Mouse (Mus musculus) lung, embryonic 16.5 days (tissue): ENCODE measurements around the gene Cdc42bpa. TPM values are rescaled to one million over a fixed set of nuclear protein-coding genes. Genes with fewer than 3 reads are reported as not detected.
A peak's percentile ranks its signal among the peaks of the same experiment; 100 is the strongest.

Source experiments
- ATAC-seq: fragments of 200-750 bp; cut with Nextera tagmentation; 2 replicates; pipeline ENCODE4 v1.8.0; 2017; ENCODE audit warnings: low read depth, mild to moderate bottlenecking, moderate library complexity
- H3K27ac ChIP-seq: fragments of 300-500 bp; sonication (generic); 2 replicates; pipeline ENCODE4 v1.5.1; 2014; ENCODE audit warnings: mild to moderate bottlenecking, control low read depth, low read length
- H3K27me3 ChIP-seq: fragments of 300-500 bp; sonication (generic); 2 replicates; pipeline ENCODE4 v1.6.1; 2014; ENCODE audit warnings: low read depth, low read length, mixed read lengths; ENCODE audit not compliant: control insufficient read depth, insufficient read depth
- H3K36me3 ChIP-seq: fragments of 300-500 bp; sonication (generic); 2 replicates; pipeline ENCODE4 v1.6.1; 2014; ENCODE audit warnings: low read length; ENCODE audit not compliant: control insufficient read depth, insufficient read depth
- H3K4me1 ChIP-seq: fragments of 300-500 bp; sonication (generic); replicated peaks from 2 replicates; pipeline ENCODE4 v1.6.1; 2014; ENCODE audit warnings: low read length, mixed read lengths; ENCODE audit not compliant: control insufficient read depth, insufficient read depth
- H3K4me2 ChIP-seq: fragments of 300-500 bp; sonication (generic); 2 replicates; pipeline ENCODE4 v1.6.1; 2014; ENCODE audit warnings: low read depth, low read length, control low read depth
- H3K4me3 ChIP-seq: fragments of 300-500 bp; sonication (generic); 2 replicates; pipeline ENCODE4 v1.5.1; 2014; ENCODE audit warnings: mild to moderate bottlenecking, low read length, control low read depth
- H3K9ac ChIP-seq: fragments of 300-500 bp; sonication (generic); 2 replicates; pipeline ENCODE4 v1.6.1; 2014; ENCODE audit warnings: low read length, control low read depth
- H3K9me3 ChIP-seq: fragments of 300-500 bp; sonication (generic); 2 replicates; pipeline ENCODE4 v1.6.1; 2016; ENCODE audit warnings: low read length; ENCODE audit not compliant: control insufficient read depth
- WGBS: fragments of 180-500 bp; shearing (Covaris S2); extraction: QIAGEN DNeasy Blood & Tissue Kit; methylation state at CpG from one replicate; pipeline ENCODE4 v1.1.7; 2014; 5-methylcytosine and 5-hydroxymethylcytosine counted together
- polyA plus RNA-seq: library from polyadenylated mRNA; unstranded; fragments of >200 nt; fragmentation: Nextera tagmentation; extraction: Ambion mirVana; gene quantifications from 2 replicates; pipeline ENCODE4 v1.2.1, GENCODE M21; 2015

The Cdc42bpa gene
- polyA plus RNA-seq, 1 experiment from 2014 or later: 13.7 TPM

- Histone ChIP-seq H3K9me3 (no peaks in the 10 kb centered on the region), H3K4me1 (no peaks in the 10 kb centered on the region), H3K4me2 (no peak overlapping the region), H3K27me3 (no peaks in the 10 kb centered on the region), H3K4me3 (no peak overlapping the region), H3K36me3 (peaks cover 4% of the 10 kb centered on the region), H3K9ac (no peak overlapping the region), H3K27ac (no peak overlapping the region)
- peak; percentile 45; the same call in 1 of the 2 replicates for ATAC-seq
- WGBS: 62% methylated on average over 2 of the region's 2 CpGs
Observed at GRCm38 (mm10) chr1:180044160-180044559, 83.9 kb downstream of the Cdc42bpa start.

- Histone ChIP-seq H3K9ac (no peak overlapping the region), H3K4me3 (no peak overlapping the region), H3K27ac (no peak overlapping the region), H3K27me3 (no peaks in the 10 kb centered on the region), H3K4me1 (no peaks in the 10 kb centered on the region), H3K36me3 (peaks cover 4% of the 10 kb centered on the region), H3K4me2 (no peak overlapping the region), H3K9me3 (no peaks in the 10 kb centered on the region)
- ATAC-seq: no peak
Observed at GRCm38 (mm10) chr1:180045172-180045571, 84.9 kb downstream of the Cdc42bpa start.

GRCm38 (mm10) chr1:180089176-180089575, 128.9 kb downstream of the Cdc42bpa start:
- ATAC-seq: no peak
- WGBS: 88% methylated on average over 1 of the region's 1 CpGs
- Histone ChIP-seq H3K27ac (no peak overlapping the region), H3K4me2 (no peak overlapping the region), H3K9ac (no peak overlapping the region), H3K4me3 (no peak overlapping the region), H3K27me3 (no peaks in the 10 kb centered on the region), H3K36me3 (peaks cover 2% of the 10 kb centered on the region; the same call in 1 of the 2 replicates), H3K9me3 (no peaks in the 10 kb centered on the region), H3K4me1 (no peaks in the 10 kb centered on the region)

- H3K9me3 ChIP-seq: no peaks in the 10 kb centered on the region
- no peak overlapping the region for H3K4me3 ChIP-seq
- 96% methylated on average over 5 of the region's 5 CpGs for WGBS
- H3K9ac ChIP-seq: no peak overlapping the region
- peaks cover 4% of the 10 kb centered on the region for H3K36me3 ChIP-seq
- no peak overlapping the region for H3K27ac ChIP-seq
- no peaks in the 10 kb centered on the region for H3K4me1 ChIP-seq
- no peak for ATAC-seq
- H3K27me3 ChIP-seq: no peaks in the 10 kb centered on the region
- no peak overlapping the region for H3K4me2 ChIP-seq
Observed at GRCm38 (mm10) chr1:180098426-180098825, 138.2 kb downstream of the Cdc42bpa start.

GRCm38 (mm10) chr1:180104567-180104966, 144.3 kb downstream of the Cdc42bpa start:
- H3K4me1 ChIP-seq: no peaks in the 10 kb centered on the region
- H3K4me3 ChIP-seq: no peak overlapping the region
- H3K4me2 ChIP-seq: no peak overlapping the region
- H3K36me3 ChIP-seq: no peaks in the 10 kb centered on the region
- H3K9me3 ChIP-seq: no peaks in the 10 kb centered on the region
- ATAC-seq: no peak
- no peak overlapping the region for H3K27ac ChIP-seq
- no peaks in the 10 kb centered on the region for H3K27me3 ChIP-seq
- no peak overlapping the region for H3K9ac ChIP-seq
- WGBS: 59% methylated on average over 3 of the region's 3 CpGs

- Histone ChIP-seq H3K27me3 (no peaks in the 10 kb centered on the region), H3K9me3 (no peaks in the 10 kb centered on the region), H3K4me2 (no peak overlapping the region), H3K4me1 (no peaks in the 10 kb centered on the region), H3K9ac (no peak overlapping the region), H3K36me3 (peaks cover 2% of the 10 kb centered on the region; the same call in 1 of the 2 replicates), H3K4me3 (no peak overlapping the region), H3K27ac (no peak overlapping the region)
- 57% methylated on average over 5 of the region's 5 CpGs for WGBS
- ATAC-seq: no peak
Observed at GRCm38 (mm10) chr1:180109050-180109449, 148.8 kb downstream of the Cdc42bpa start.

GRCm38 (mm10) chr1:180116525-180116924, 156.3 kb downstream of the Cdc42bpa start:
- 76% methylated on average over 1 of the region's 1 CpGs for WGBS
- peaks cover 2% of the 10 kb centered on the region; the same call in 1 of the 2 replicates for H3K36me3 ChIP-seq
- no peak for ATAC-seq
- no peaks in the 10 kb centered on the region for H3K27me3 ChIP-seq
- no peak overlapping the region for H3K9ac ChIP-seq
- no peak overlapping the region for H3K27ac ChIP-seq
- no peaks in the 10 kb centered on the region for H3K4me1 ChIP-seq
- no peak overlapping the region for H3K4me3 ChIP-seq
- no peaks in the 10 kb centered on the region for H3K9me3 ChIP-seq
- no peak overlapping the region for H3K4me2 ChIP-seq

- Histone ChIP-seq H3K36me3 (peaks cover 2% of the 10 kb centered on the region; the same call in 1 of the 2 replicates), H3K27ac (no peak overlapping the region), H3K4me1 (no peaks in the 10 kb centered on the region), H3K9me3 (no peaks in the 10 kb centered on the region), H3K4me3 (no peak overlapping the region), H3K9ac (no peak overlapping the region), H3K4me2 (no peak overlapping the region), H3K27me3 (no peaks in the 10 kb centered on the region)
- 89% methylated on average over 8 of the region's 8 CpGs for WGBS
- ATAC-seq: no peak
Observed at GRCm38 (mm10) chr1:180118233-180118632, 158.0 kb downstream of the Cdc42bpa start.

- ATAC-seq: no peak
- Histone ChIP-seq H3K9me3 (no peaks in the 10 kb centered on the region), H3K36me3 (no peaks in the 10 kb centered on the region), H3K4me1 (no peaks in the 10 kb centered on the region), H3K4me3 (no peak overlapping the region), H3K4me2 (no peak overlapping the region), H3K27ac (no peak overlapping the region), H3K9ac (no peak overlapping the region), H3K27me3 (no peaks in the 10 kb centered on the region)
- 92% methylated on average over 5 of the region's 5 CpGs for WGBS
Observed at GRCm38 (mm10) chr1:180128077-180128792, 168.0 kb downstream of the Cdc42bpa start.
